Mouse (Mus musculus) limb, embryonic 13.5 days (tissue): Measurements from ENCODE around the gene Mss51. TPM values are rescaled to one million over a fixed set of nuclear protein-coding genes. Genes with fewer than 3 reads are reported as not detected.
A peak's percentile ranks its signal among the peaks of the same experiment; 100 is the strongest.

Source experiments
- ATAC-seq: fragments of 200-750 bp; cut with Nextera tagmentation; 2 replicates; pipeline ENCODE4 v1.8.0; 2017; ENCODE audit warnings: low read depth, moderate number of reproducible peaks, moderate TSS enrichment; ENCODE audit not compliant: low FRiP score
- H3K27ac ChIP-seq: fragments of 300-500 bp; sonication (generic); 2 replicates; pipeline ENCODE4 v1.5.1; 2015; ENCODE audit warnings: inconsistent platforms, mild to moderate bottlenecking, moderate library complexity
- H3K27me3 ChIP-seq: fragments of 300-500 bp; sonication (generic); 2 replicates; pipeline ENCODE4 v1.6.1; 2015; ENCODE audit warnings: mild to moderate bottlenecking, inconsistent platforms
- H3K36me3 ChIP-seq: fragments of 300-500 bp; sonication (generic); 2 replicates; pipeline ENCODE4 v1.6.1; 2015; ENCODE audit warnings: inconsistent platforms, mild to moderate bottlenecking, moderate library complexity
- H3K4me1 ChIP-seq: fragments of 300-500 bp; sonication (generic); 2 replicates; pipeline ENCODE4 v1.6.1; 2015; ENCODE audit warnings: inconsistent platforms
- H3K4me2 ChIP-seq: fragments of 300-500 bp; sonication (generic); replicated peaks from 2 replicates; pipeline ENCODE4 v1.6.1; 2015; ENCODE audit warnings: inconsistent platforms, mild to moderate bottlenecking, moderate library complexity
- H3K4me3 ChIP-seq: fragments of 300-500 bp; sonication (generic); 2 replicates; pipeline ENCODE4 v1.5.1; 2015; ENCODE audit warnings: moderate library complexity, mild to moderate bottlenecking, inconsistent platforms
- H3K9ac ChIP-seq: fragments of 300-500 bp; sonication (generic); 2 replicates; pipeline ENCODE4 v1.6.1; 2015; ENCODE audit warnings: mild to moderate bottlenecking, inconsistent platforms
- H3K9me3 ChIP-seq: fragments of 300-500 bp; sonication (generic); 2 replicates; pipeline ENCODE4 v1.6.1; 2016; ENCODE audit warnings: inconsistent platforms
- WGBS: fragments of 180-500 bp; shearing (Covaris S2); methylation state at CpG from one replicate; pipeline ENCODE4 v1.1.7; 2015; 5-methylcytosine and 5-hydroxymethylcytosine counted together
- polyA plus RNA-seq: library from polyadenylated mRNA; unstranded; fragments of >200 nt; fragmentation: Nextera tagmentation; extraction: Ambion mirVana; gene quantifications from 2 replicates; pipeline ENCODE4 v1.2.1, GENCODE M21; 2015

Gene Mss51
- polyA plus RNA-seq, 1 experiment from 2014 or later, result 1.9 TPM

GRCm38 (mm10) chr14:20481211-20481610 lies 15.5 kb downstream of the Mss51 start:
- no peaks in the 10 kb centered on the region for H3K9me3 ChIP-seq
- no peak overlapping the region for H3K9ac ChIP-seq
- H3K27ac ChIP-seq, result no peak overlapping the region
- H3K36me3 ChIP-seq, result peaks cover 20% of the 10 kb centered on the region
- H3K4me1 ChIP-seq, result peaks cover 23% of the 10 kb centered on the region
- no peak overlapping the region for H3K4me2 ChIP-seq
- 21% methylated on average over 5 of the region's 5 CpGs for WGBS
- ATAC-seq, result no peak
- H3K4me3 ChIP-seq, result no peak overlapping the region
- no peaks in the 10 kb centered on the region for H3K27me3 ChIP-seq

DNA sequence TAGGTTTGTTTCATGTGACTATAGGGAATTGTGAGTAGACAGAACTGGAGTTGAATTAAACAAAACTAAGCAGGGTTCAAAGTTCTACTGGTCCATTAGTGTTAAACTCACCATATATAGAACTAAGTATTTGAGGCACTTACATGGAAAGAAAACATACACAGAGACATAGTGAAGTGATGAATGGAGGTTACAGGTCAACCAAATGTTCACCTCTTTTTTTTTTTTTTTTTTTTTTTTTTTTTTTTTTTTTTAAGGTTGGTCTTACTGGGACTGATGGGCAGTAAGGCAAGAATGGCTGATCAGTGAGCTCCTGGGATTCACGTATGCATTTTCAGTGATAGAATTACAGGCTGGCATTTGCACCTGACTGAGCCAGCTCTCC lies 16.5 kb downstream of the Mss51 start:
- peak overlapping the region; percentile 80 for H3K4me2 ChIP-seq
- WGBS, result 76% methylated on average over 1 of the region's 1 CpGs
- no peak overlapping the region; the same call in 1 of the 2 replicates for H3K27ac ChIP-seq
- H3K9me3 ChIP-seq, result no peaks in the 10 kb centered on the region
- no peaks in the 10 kb centered on the region for H3K27me3 ChIP-seq
- ATAC-seq, result no peak
- peak overlapping the region; percentile 75 for H3K9ac ChIP-seq
- H3K4me3 ChIP-seq, result peak overlapping the region; percentile 71
- peaks cover 23% of the 10 kb centered on the region for H3K4me1 ChIP-seq
- peaks cover 16% of the 10 kb centered on the region for H3K36me3 ChIP-seq

DNA sequence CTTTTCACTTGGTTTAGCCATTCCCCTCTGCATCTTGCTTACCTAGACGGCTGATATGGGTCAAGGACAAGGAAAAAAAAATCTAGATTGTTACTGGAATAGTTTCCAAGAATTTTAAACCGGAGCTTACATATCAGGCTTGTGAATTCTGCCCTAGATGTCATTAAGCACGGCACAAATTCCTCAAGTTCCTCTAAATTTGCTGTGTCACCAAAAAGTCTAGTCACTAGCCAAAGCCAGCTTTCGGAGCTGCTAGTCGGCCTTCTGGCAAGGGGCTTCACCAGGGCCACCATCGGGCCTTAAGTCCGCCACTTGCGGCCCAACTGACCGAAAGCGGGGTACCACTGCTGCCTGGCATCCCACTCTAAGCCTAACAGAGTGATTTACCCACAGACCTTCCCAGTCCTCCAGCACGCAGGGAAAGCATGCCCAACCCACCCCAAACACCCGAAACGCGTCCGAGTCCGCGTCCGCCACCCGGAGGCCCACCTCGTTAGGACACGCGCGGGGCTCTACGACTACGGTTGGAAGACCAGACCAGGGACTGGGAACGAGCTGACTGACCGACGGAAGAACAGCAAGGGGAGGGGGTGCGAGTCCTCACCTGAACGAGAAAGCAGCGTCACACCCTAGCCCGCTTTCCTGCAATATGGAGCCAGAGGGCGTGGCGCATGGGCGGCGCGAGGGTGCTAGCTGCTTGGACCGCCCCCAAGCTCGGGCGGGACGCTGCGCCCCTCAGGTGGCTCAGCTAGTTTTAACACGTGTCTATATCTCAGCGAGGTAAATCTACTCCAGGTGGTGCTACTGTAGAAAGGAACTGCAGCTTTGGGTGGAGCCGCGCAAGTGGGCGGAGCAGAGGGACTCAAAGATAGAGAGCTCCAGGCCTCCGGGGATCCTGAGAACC lies 17.2 kb downstream of the Mss51 start, which contains the start of gene Anxa7:
TSS of gene Anxa7 (minus strand) at position 843 of the 904 bp plus-strand sequence.
- peak within 1 kb of the TSS; percentile 80 for H3K4me2 ChIP-seq

GRCm38 (mm10) chr14:20478801-20479200 lies 17.9 kb downstream of the Mss51 start:
- no peaks in the 10 kb centered on the region for H3K27me3 ChIP-seq
- peak overlapping the region; percentile 71 for H3K4me3 ChIP-seq
- WGBS, result 2% methylated on average over 7 of the region's 7 CpGs
- peak overlapping the region; percentile 75; the same call in 1 of the 2 replicates for H3K9ac ChIP-seq
- no peaks in the 10 kb centered on the region for H3K9me3 ChIP-seq
- peaks cover 23% of the 10 kb centered on the region for H3K4me1 ChIP-seq
- peak overlapping the region; percentile 80 for H3K4me2 ChIP-seq
- H3K36me3 ChIP-seq, result peaks cover 2% of the 10 kb centered on the region
- 0 out of 2 replicates have a peak, but pooled peaks have one; percentile 24 for ATAC-seq
- H3K27ac ChIP-seq, result no peak overlapping the region

More for the DNA sequence above, 17.2 kb downstream of the Mss51 start, which contains the start of gene Anxa7:
- peak; percentile 89 for ATAC-seq
- peaks cover 23% of the 10 kb centered on the region for H3K4me1 ChIP-seq
- peak within 1 kb of the TSS; percentile 71 for H3K4me3 ChIP-seq
- H3K9me3 ChIP-seq, result no peaks in the 10 kb centered on the region
- peaks cover 10% of the 10 kb centered on the region for H3K36me3 ChIP-seq
- H3K27ac ChIP-seq, result peak within 1 kb of the TSS; percentile 65; the same call in 1 of the 2 replicates
- H3K27me3 ChIP-seq, result no peaks in the 10 kb centered on the region
- WGBS, result under 1% methylated on average over 48 of the region's 48 CpGs
- H3K9ac ChIP-seq, result peak within 1 kb of the TSS; percentile 75

GRCm38 (mm10) chr14:20478385-20478784 lies 18.3 kb downstream of the Mss51 start:
- no peak overlapping the region for H3K27ac ChIP-seq
- ATAC-seq, result no peak
- peak overlapping the region; percentile 80 for H3K4me2 ChIP-seq
- no peaks in the 10 kb centered on the region for H3K27me3 ChIP-seq
- no peaks in the 10 kb centered on the region for H3K9me3 ChIP-seq
- WGBS, result 21% methylated on average over 3 of the region's 3 CpGs
- H3K4me3 ChIP-seq, result peak overlapping the region; percentile 71
- H3K4me1 ChIP-seq, result peaks cover 23% of the 10 kb centered on the region
- H3K36me3 ChIP-seq, result no peaks in the 10 kb centered on the region
- H3K9ac ChIP-seq, result no peak overlapping the region

- Histone ChIP-seq H3K4me2 (0 out of 2 replicates have a peak overlapping the region, but pooled peaks have one; percentile 14), H3K4me1 (peaks cover 23% of the 10 kb centered on the region), H3K27ac (no peak overlapping the region), H3K36me3 (no peaks in the 10 kb centered on the region), H3K9ac (0 out of 2 replicates have a peak overlapping the region, but pooled peaks have one; percentile 35), H3K9me3 (no peaks in the 10 kb centered on the region), H3K4me3 (no peak overlapping the region), H3K27me3 (no peaks in the 10 kb centered on the region)
- WGBS, result 27% methylated on average over 4 of the region's 4 CpGs
- ATAC-seq, result no peak
Measured at GRCm38 (mm10) chr14:20477261-20478025, 19.3 kb downstream of the Mss51 start.

DNA sequence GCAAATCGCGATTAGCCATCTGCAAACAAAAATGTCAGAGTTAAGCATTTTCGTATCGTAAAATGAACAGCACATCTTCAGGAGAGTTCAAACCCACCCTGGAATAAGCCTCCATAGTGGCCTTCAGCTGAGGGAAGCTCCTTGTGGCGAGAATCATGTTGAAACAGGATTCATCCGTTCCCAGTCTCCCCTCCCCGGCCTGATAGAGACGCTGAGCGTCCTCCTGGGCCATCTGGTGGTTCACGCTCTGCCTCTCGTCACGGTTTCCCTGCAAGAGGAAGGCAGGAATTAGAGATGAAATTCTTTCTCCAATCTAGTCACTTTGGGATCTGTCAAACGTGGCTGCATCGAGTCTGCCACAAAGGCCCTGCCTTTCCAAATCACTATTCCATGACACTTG lies 36.5 kb downstream of the Mss51 start:
- Histone ChIP-seq H3K4me2 (no peak overlapping the region), H3K4me1 (no peaks in the 10 kb centered on the region), H3K27ac (no peak overlapping the region), H3K9ac (no peak overlapping the region), H3K27me3 (no peaks in the 10 kb centered on the region), H3K36me3 (peaks cover 87% of the 10 kb centered on the region), H3K9me3 (no peaks in the 10 kb centered on the region), H3K4me3 (no peak overlapping the region)
- no peak for ATAC-seq
- WGBS, result 76% methylated on average over 14 of the region's 14 CpGs

DNA sequence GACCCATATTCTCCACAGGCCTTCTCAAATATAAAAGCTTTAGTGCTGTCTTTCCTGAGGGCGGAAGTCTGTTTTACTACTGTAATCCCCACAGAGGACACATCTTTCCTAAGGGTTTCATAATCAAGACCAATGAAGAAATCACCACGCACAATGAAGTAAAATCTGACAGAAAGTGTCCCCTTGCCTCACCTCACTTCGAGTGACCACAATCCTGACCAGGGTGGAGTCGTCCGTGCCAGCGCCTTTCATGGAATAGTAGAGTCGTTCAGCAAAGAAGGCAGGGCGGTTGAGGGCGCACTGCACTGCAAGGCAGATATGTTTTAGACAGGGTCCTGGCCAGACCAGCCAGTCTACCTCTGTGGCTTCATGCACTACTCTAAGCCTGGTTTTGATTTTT lies 38.3 kb downstream of the Mss51 start:
- Histone ChIP-seq H3K4me1 (no peaks in the 10 kb centered on the region), H3K9me3 (no peaks in the 10 kb centered on the region), H3K4me2 (no peak overlapping the region), H3K9ac (no peak overlapping the region), H3K27me3 (no peaks in the 10 kb centered on the region), H3K27ac (no peak overlapping the region), H3K4me3 (no peak overlapping the region), H3K36me3 (peaks cover 72% of the 10 kb centered on the region)
- no peak for ATAC-seq
- WGBS, result 93% methylated on average over 9 of the region's 9 CpGs

DNA sequence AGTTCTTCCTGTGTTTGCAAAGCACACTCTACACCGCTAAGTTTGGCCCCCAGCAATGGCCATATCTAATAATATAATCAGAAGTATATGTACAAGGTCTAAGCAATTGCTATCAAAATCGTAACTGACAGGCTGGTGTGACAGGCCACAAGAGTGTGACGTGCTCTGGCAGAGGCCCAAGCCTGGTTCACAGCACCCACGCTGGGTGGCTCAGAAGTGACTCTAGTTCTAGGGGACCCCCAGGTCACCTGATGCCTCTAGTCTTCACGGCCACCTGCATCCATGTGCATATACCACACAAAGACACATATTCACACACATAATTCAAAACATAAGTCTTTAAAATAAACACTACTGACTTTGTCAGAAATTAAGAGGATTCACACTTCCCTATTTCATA lies 43.8 kb downstream of the Mss51 start:
- 88% methylated on average over 5 of the region's 5 CpGs for whole genome bisulfite sequencing
- ATAC-seq, result no peak
- no peaks in the 10 kb centered on the region for H3K9me3 ChIP-seq
- H3K4me3 ChIP-seq, result no peak overlapping the region
- H3K4me1 ChIP-seq, result 0 out of 2 replicates have a peak, but pooled peaks cover 4% of the 10 kb centered on the region
- H3K4me2 ChIP-seq, result no peak overlapping the region
- H3K36me3 ChIP-seq, result peaks cover 23% of the 10 kb centered on the region
- no peaks in the 10 kb centered on the region for H3K27me3 ChIP-seq
- H3K27ac ChIP-seq, result no peak overlapping the region
- no peak overlapping the region for H3K9ac ChIP-seq

DNA sequence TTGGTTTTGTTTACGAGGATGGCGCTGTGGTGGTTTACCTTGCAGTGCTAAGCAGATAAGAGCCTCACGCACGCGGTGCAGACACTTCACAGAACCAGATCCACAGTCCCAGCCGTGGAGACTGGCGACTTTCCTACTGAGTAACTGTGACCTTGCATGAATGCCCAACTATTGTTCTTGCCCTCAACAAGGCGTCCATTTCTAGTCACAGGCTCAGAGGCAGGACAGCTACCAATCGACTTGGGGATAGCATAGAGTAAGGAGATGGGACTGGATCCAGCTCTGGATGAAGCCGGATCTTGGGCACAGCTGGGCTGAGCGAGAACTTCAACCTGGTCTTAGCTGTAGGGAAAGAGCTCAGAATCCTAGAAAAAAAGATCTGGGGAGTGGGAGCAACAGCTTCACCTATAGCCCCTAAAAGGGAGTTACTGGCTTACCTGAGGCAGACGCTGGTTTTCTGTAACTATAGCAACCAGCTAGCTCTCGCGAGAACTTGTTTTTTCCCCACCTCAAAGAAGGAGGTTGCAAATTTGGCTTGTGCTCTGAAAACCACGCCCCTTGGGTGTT lies 44.9 kb downstream of the Mss51 start, which contains the start of gene Cfap70:
TSS of gene Cfap70 (minus strand) at position 462 of the 567 bp plus-strand sequence.
- 3% methylated on average over 15 of the region's 15 CpGs for WGBS
- Histone ChIP-seq H3K4me2 (peak within 1 kb of the TSS; percentile 74), H3K27ac (no peak within 1 kb of the TSS), H3K36me3 (peaks cover 15% of the 10 kb centered on the region), H3K4me3 (peak within 1 kb of the TSS; percentile 42), H3K27me3 (no peaks in the 10 kb centered on the region), H3K9ac (peak within 1 kb of the TSS; percentile 62), H3K4me1 (0 out of 2 replicates have a peak, but pooled peaks cover 4% of the 10 kb centered on the region), H3K9me3 (no peaks in the 10 kb centered on the region)
- peak; percentile 67; the same call in 1 of the 2 replicates for ATAC-seq

DNA sequence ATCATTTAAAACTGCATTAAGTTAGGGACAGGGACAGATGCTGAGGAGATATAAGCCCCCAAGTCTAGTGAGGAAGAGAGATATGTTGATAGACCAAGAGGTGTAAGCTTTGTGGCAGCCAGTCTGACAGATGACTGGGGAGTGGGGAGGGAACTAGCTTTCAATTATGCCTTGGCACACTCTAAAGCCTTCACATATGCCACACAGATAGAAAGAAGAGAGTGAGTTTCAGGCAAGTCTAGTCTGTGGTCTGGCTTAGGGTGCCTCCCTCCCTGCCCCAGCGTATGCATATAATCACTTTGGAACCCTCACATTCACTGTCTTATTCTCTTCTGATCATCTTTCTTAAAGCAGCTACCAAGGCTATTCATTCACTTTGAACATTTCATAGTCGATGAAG lies 45.4 kb downstream of the Mss51 start:
- H3K9ac ChIP-seq, result peak overlapping the region; percentile 62
- no peaks in the 10 kb centered on the region for H3K9me3 ChIP-seq
- no peak overlapping the region for H3K27ac ChIP-seq
- ATAC-seq, result no peak
- peak overlapping the region; percentile 42 for H3K4me3 ChIP-seq
- no peaks in the 10 kb centered on the region for H3K27me3 ChIP-seq
- peak overlapping the region; percentile 74 for H3K4me2 ChIP-seq
- H3K4me1 ChIP-seq, result 0 out of 2 replicates have a peak, but pooled peaks cover 4% of the 10 kb centered on the region
- 17% methylated on average over 2 of the region's 2 CpGs for WGBS
- peaks cover 10% of the 10 kb centered on the region for H3K36me3 ChIP-seq
